Mouse (Mus musculus) megakaryocyte, embryonic 14.5 days (primary cell): ENCODE data around the gene Cers3.

Experiments
- FLI1 ChIP-seq: IDR thresholded peaks from 2 replicates; pipeline ENCODE4 v1.6.1; 2012; ENCODE audit warnings: low read length, inconsistent platforms, mixed read lengths
- GATA1 ChIP-seq: IDR thresholded peaks from 3 replicates; pipeline ENCODE4 v1.6.1; 2012; ENCODE audit warnings: mixed read lengths, low read length, inconsistent platforms, borderline replicate concordance

GRCm38 (mm10) chr7:66798826-66799225 is 55.5 kb downstream of the Cers3 start:
- no peak for TF ChIP-seq GATA1
- no peak for TF ChIP-seq FLI1
